Mouse (Mus musculus): Measurements from ENCODE around the gene Gm8024. TPM values are rescaled to one million over a fixed set of nuclear protein-coding genes. Genes with fewer than 3 reads are reported as not detected.
"Not testable (repeated sequence)": the region's sequence is repeated elsewhere in the genome, so short reads cannot be mapped to it uniquely, and the experiment has no call there.

Gene Gm8024
- polyA plus RNA-seq (2014; fragmentation: Nextera tagmentation; extraction: Ambion mirVana) = not detected in 2 replicates

- DNase-seq (ENCODE audit: low spot score); H3K4me1 ChIP-seq (replicated peaks; ENCODE audit: control insufficient read depth, insufficient read depth, low read length); H3K36me3 ChIP-seq (ENCODE audit: control insufficient read depth, insufficient read depth, low read length); H3K9ac ChIP-seq (ENCODE audit: low read length); H3K4me2 ChIP-seq (ENCODE audit: low read length); ATAC-seq (replicated peaks; ENCODE audit: low FRiP score, low TSS enrichment, low read depth); H3K4me3 ChIP-seq (ENCODE audit: low read depth, low read length); H3K27me3 ChIP-seq (replicated peaks; ENCODE audit: control insufficient read depth, insufficient read depth, low read length); H3K27ac ChIP-seq (ENCODE audit: low read depth); H3K9me3 ChIP-seq (ENCODE audit: control insufficient read depth, low read length): not testable (repeated sequence)
- WGBS = 95% methylated on average over 1 of the region's 3 CpGs
Observed at GRCm38 (mm10) chr14:42524182-42524581, at the start of gene Gm8024. Gm8024 (minus strand) TSS chr14:42524282.

- 10% methylated on average over 21 of the region's 31 CpGs for WGBS
- DNase-seq (ENCODE audit: low spot score) = peak; percentile 39
- H3K27me3 ChIP-seq (replicated peaks; ENCODE audit: control insufficient read depth, insufficient read depth, low read length); H3K4me2 ChIP-seq (ENCODE audit: low read length); H3K4me3 ChIP-seq (ENCODE audit: low read depth, low read length); H3K27ac ChIP-seq (ENCODE audit: low read depth); H3K4me1 ChIP-seq (replicated peaks; ENCODE audit: control insufficient read depth, insufficient read depth, low read length); H3K9ac ChIP-seq (ENCODE audit: low read length); H3K36me3 ChIP-seq (ENCODE audit: control insufficient read depth, insufficient read depth, low read length); ATAC-seq (replicated peaks; ENCODE audit: low FRiP score, low TSS enrichment, low read depth); H3K9me3 ChIP-seq (ENCODE audit: control insufficient read depth, low read length): not testable (repeated sequence)
Observed at GRCm38 (mm10) chr14:42543170-42543701, 19.2 kb upstream of the Gm8024 start.

GRCm38 (mm10) chr14:42542316-42543169 is 18.5 kb upstream of the Gm8024 start:
- not testable (repeated sequence) for DNase-seq (ENCODE audit: low spot score); H3K27me3 ChIP-seq (replicated peaks; ENCODE audit: control insufficient read depth, insufficient read depth, low read length); H3K4me1 ChIP-seq (replicated peaks; ENCODE audit: control insufficient read depth, insufficient read depth, low read length); H3K27ac ChIP-seq (ENCODE audit: low read depth); H3K9me3 ChIP-seq (ENCODE audit: control insufficient read depth, low read length); H3K9ac ChIP-seq (ENCODE audit: low read length); H3K36me3 ChIP-seq (ENCODE audit: control insufficient read depth, insufficient read depth, low read length); H3K4me2 ChIP-seq (ENCODE audit: low read length); H3K4me3 ChIP-seq (ENCODE audit: low read depth, low read length); ATAC-seq (replicated peaks; ENCODE audit: low FRiP score, low TSS enrichment, low read depth)
- 22% methylated on average over 17 of the region's 29 CpGs for WGBS

GRCm38 (mm10) chr14:42502249-42502648 is 21.8 kb downstream of the Gm8024 start, which contains the start of gene Gm8020:
Gm8020 (minus strand) TSS chr14:42502349.
- H3K4me2 ChIP-seq (ENCODE audit: low read length); H3K4me3 ChIP-seq (ENCODE audit: low read depth, low read length); H3K9ac ChIP-seq (ENCODE audit: low read length); H3K4me1 ChIP-seq (replicated peaks; ENCODE audit: control insufficient read depth, insufficient read depth, low read length); H3K36me3 ChIP-seq (ENCODE audit: control insufficient read depth, insufficient read depth, low read length); DNase-seq (ENCODE audit: low spot score); ATAC-seq (replicated peaks; ENCODE audit: low FRiP score, low TSS enrichment, low read depth); H3K27me3 ChIP-seq (replicated peaks; ENCODE audit: control insufficient read depth, insufficient read depth, low read length); H3K9me3 ChIP-seq (ENCODE audit: control insufficient read depth, low read length); H3K27ac ChIP-seq (ENCODE audit: low read depth): not testable (repeated sequence)
- 86% methylated on average over 2 of the region's 3 CpGs for WGBS

Other genes with a start within 250 kb of the Gm8024 start
- gene Gm9611, start 226.9 kb downstream of the Gm8024 start, polyA plus RNA-seq (2014; fragmentation: Nextera tagmentation; extraction: Ambion mirVana) = not detected in 2 replicates
- gene Gm7995, start 214.1 kb downstream of the Gm8024 start, polyA plus RNA-seq (2014; fragmentation: Nextera tagmentation; extraction: Ambion mirVana) = not detected in 2 replicates
- not detected in 2 replicates for gene Gm8005, start 84.6 kb downstream of the Gm8024 start, polyA plus RNA-seq (2014; fragmentation: Nextera tagmentation; extraction: Ambion mirVana)
- gene Gm8011, start 60.4 kb downstream of the Gm8024 start, polyA plus RNA-seq (2014; fragmentation: Nextera tagmentation; extraction: Ambion mirVana) = not detected in 2 replicates
- not detected in 2 replicates for gene Gm8020, start 21.9 kb downstream of the Gm8024 start, polyA plus RNA-seq (2014; fragmentation: Nextera tagmentation; extraction: Ambion mirVana)
- gene Gm17124, start 75.6 kb upstream of the Gm8024 start, polyA plus RNA-seq (2014; fragmentation: Nextera tagmentation; extraction: Ambion mirVana) = not detected in 2 replicates
- gene Gm3633, start 117.6 kb upstream of the Gm8024 start, polyA plus RNA-seq (2014; fragmentation: Nextera tagmentation; extraction: Ambion mirVana) = not detected in 2 replicates
- not detected in 2 replicates for gene Gm10378, start 131.7 kb upstream of the Gm8024 start, polyA plus RNA-seq (2014; fragmentation: Nextera tagmentation; extraction: Ambion mirVana)
- not detected in 2 replicates for gene Gm3015, start 244.5 kb upstream of the Gm8024 start, polyA plus RNA-seq (2014; fragmentation: Nextera tagmentation; extraction: Ambion mirVana)

Data from intestine, embryonic 14.5 days (tissue).